Mouse (Mus musculus): ENCODE data around the gene Ccr7.

DNA sequence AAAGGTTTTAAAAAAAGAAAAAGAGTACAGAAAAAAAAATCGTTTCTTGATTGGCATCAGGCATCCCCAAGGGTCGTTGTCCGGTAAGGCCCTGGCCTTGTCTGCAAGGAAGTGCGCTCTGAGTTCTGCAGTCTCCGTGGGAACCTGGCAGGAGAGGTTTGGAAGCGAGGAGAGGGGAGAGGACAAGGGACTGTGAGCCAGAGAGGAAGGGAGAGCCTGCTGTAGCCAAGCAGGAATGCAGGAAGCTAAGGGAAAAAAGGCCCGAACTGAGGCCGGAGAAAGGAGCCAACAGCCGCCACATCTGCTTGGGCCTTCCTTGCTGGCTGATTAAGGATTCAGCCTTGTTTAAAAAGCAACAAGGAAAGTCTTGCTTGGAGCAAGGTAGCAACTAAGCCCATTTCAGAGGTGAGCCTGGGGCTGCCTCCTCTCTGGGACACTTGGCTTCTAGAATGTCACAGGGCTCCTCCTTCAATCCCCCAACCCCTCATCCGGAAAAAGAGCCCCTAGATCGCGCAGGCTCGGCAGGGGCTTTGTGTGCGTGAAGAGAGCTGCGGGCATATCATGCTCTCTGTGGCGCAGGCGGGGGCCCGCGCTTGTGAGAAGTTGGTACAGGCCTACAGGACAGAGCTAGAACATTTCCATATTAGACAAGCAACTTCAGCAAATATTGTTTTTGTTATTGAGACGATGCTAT is 34.2 kb downstream of the Ccr7 start:
- TF ChIP-seq POLR2A (IDR thresholded peaks at IDR 0.05; ENCODE audit: borderline replicate concordance, low read depth, low read length) (no peak), CTCF (IDR thresholded peaks at IDR 0.05; ENCODE audit: low read depth, low read length) (no peak)

All from bone marrow macrophage, adult 2 months (primary cell).